Mouse (Mus musculus): ENCODE data around the gene Esd.

The Esd gene

DNA sequence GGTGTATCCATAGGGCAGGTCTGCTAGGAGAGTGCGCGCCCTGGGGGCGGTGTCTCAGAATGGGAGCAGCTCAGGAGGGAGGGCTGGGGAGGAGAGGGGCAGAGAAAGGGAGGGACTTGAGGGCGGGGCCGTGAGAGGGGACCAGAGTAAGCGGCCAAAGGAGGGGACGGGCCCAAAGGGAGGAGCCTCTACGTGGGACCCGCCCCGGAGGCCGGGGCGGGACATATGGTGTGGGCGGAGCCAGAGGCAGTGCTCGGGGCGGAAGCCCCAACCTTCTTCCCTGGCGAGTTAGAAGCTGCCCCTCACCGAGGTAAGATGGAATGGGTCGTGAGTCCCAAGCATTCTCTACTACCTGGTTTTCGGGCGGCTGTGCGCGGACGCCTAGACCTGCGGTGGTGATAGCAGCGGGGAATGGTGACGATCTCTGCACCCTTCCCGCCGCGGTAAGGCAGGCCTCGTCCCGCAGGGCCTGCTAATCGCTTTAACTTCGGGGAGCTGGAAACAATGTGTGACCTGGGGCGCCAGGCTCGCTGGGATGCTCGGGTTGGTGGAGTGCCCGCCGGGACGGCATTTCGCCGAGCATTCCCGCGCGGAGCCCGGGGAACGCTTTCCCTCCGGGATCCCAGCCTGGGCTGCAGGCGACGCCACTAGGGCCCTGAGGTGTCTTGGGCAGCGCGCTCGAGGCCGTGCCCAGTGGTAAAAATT, at the start of gene Esd:
Gene Esd, plus strand, starts transcription at position 219 of the 705 bp plus-strand sequence.
- peak; percentile 98 for DNase-seq

DNA sequence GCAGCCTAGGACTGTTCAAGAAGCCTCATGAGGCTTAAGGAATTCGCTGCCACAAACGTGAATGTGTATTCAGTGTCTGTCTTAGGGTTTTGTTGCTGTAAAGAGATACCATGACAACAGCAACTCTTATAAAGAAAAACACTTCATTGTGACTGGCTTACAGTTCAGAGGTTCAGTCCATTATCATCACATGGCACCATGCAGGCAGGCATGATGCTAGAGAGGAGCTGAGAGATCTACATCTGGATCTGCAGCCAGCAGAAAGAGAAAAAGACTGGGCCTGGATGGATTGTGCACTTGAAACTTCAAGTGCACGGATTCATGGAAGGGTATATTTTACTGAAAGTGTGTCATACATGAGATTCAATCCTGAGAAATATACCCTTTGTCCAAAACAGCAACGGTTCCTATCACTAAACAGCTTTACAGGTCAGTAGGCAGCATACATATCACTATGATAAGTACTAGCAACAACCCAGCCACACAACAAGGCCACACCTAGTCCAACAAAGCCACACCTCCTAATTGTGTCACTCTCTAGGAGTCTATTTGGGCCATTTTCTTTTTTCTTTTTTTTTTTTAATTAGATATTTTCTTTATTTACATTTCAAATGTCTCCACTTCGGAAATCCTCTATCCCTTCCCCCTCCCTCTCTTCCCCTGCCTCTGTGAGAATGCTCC, 47.7 kb upstream of the Esd start:
- no peak for DNase-seq

DNA sequence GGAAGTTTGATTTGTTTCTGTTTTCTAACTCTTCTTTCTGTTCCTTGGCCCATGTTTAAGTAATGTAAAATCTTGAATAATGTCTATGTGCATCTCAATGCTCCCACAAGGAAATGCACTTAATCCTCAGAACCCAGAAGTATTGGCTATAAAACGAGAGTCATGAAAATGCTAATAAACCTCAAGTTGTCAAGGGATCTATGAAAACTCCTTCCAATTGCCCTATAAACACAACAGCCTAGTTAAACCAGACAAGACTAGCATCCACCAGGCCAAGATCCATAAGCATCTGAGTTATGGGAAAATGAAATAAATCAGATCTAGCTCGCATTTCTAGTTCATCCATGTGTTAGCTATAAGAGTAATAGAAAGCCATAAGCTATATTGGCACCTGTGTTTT, 40.1 kb upstream of the Esd start:
- DNase-seq, result no peak

DNA sequence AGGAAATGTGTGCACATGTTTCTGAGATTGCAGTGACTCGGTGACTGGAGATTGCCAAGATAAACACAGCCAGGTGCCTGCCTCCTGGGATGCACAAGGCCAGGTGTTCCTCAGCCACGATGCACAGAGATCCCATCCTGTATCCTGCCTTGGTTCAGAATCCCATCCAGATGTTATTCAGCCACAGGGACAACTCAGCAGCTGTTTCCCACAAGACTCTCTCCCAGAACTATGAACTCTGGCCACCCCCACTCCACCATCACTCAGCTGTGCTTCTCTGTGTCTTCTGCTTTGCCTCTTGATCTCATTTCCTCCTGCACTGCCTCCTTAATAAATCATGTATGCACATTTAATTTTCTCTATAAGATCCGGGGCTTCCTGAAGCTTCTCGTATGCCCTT, 35.3 kb upstream of the Esd start:
- DNase-seq, result no peak

DNA sequence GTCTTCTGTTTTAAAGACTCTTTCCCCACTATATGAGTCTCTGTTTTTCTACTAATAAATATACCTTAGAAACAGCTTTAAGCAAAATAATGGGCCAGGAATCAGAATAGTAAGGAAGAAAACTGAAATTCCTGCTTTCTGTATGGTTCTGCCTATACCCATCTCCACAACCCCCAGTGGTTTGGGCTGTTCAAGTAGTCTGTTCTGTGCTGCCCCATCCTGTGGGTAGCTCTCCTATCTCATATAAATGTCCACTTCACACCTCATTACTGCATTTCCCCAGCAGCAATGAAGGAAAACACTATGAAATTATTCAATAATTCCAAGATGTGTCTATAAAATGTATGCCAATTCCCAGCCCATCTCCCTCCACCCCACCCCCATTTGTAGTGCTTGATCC, 34.7 kb upstream of the Esd start:
- no peak for DNase-seq

DNA sequence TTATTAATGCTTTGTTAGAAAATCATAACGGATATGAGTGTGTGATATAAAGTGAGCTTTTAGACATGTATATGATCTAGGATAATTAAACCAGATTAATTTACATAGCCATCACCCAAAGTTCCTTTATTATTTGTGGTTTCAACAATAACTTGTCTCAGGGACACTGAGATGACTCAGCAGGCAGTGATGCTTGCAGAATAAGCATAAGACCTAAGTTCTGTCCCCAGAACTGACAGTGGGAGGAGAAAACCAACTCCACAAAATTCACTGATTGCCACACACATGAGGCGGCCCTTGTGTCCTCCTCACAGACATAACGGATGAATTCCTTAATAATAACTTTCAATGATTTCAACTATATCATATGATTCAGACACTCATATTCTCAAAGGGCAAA, 32.9 kb upstream of the Esd start:
- no peak for DNase-seq

DNA sequence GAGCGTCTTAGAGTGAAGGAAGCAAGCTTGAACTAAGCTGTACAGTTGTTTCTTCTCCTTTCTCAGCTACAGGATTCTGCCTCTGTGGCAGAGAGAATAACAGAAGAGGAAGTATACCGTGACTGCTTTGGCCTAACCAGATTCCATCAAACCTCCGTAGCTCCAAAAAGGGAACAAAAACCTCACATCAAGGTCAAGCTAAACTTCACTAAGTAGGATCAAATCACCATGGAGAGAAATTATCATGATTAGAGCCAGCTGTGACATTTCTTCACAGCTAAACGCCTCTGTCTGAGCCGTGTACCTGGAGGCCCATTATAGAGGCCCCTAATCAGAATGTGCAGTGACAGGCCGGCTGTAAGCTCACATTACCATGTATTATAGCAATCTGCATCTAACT, 28.2 kb upstream of the Esd start:
- no peak for DNase-seq

DNA sequence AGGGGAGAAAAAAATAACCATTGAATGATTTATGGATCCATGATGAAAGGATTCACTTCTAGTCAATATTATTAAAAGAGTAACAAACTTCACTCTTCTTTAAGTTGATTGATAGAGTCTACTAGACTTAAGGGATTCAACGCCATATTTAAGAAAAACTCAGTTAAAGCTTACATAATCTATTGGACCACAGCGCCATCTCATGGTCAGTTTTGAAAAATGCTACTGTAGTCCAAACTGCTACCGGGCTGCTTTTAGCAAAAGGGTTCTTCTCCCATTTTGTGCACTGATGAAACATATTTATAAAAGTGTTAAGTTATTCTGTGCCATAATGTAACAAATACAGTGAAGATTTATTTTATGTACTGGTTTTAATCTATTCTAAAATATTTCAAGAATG, 23.0 kb upstream of the Esd start:
- DNase-seq, result peak; percentile 21

DNA sequence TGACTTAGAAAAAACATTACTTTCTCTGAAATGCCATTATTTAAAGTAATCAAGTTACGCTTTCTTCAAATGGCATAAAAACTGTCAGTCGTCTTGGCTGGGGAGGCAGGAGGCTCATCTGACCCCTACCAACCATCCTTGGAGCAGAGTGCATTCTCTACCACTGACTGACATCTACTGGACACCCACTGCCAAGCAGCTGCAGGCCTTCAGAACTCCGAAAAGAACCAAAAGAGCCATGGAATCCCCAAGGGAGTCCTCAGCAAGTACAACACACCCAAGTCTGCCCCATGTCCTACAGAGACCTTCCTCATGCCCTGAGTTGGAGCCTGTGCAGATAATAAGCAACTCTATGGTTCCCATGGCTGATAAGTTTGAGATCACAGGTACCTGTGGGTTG, 8.6 kb upstream of the Esd start:
- no peak for DNase-seq

DNA sequence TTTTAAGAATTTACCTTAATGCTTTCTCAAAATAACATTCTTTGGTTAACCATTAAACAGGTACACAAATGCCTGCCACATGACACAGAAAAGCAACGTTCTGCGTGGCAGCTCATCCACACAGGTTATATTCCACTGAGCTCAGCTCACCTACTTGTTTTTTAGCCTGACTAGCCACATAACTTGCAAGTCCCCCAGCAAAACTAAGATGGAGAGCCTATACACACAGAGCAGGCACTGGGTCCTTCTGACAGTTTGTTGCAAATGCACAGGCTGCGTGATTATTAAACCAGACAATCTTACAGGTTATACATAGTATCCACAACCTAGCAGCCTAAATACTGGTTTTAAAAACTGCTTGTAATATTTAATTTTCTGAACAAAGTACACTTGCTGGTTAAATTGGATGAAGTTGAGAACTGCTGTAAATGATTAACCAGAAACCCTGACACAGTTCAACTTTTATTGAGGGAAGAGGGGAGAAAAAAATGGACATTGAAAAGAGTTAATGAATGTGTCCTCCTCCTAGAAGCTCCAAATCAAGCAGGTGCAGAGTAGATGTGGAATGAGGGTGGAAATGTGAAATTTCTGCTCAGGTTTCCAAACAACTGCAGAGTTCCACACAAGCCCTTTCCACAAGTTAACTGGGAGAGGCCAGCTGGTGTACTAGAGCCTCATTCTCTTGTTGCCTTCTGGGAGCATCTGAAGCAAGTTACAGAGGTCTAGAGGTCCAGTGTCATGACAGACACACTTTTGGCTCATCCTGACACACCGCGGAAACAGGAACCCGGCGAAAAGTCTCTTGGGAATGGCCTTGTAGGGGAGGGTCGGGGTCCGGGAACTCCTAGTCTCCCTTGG, 647 bp upstream of the Esd start:
- DNase-seq, result no peak

DNA sequence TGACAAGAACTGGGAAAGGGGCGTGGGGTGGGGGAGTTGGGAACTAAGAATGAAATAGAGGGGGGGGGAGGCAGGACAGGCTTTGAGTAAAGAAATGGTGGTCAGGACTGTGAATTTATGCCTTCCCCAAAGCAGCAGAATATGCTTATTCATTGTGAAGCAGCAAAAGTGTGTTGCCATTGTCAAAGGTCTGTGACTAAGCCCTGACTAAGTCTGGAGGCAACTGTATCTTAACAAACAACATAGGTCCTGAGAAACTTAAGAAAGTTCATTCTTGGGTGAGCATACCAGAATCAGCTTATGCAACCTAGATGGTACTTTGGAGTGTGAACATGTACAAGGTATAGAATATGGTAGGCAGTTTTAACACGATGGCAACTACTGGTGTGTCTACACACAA, 1.3 kb downstream of the Esd start:
- no peak for DNase-seq

DNA sequence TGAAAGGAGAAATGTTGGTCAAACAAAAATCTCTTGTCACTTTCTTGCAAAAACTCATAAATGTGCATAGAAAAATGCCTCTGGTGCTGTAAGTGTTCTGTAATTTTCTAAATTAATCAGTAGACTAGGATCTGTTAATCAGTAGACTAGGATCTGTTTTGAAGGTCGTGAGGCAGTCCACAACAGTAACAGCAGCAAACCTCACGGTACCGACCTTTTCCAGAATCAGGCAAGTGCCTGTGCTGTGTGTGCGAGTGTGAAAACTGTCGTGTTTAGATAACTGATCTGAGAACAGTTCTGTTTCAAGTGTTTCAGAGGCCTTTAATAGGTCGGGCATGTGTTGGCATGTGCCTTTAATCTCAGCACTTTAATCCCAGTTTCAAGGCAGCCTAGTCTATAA, 3.4 kb downstream of the Esd start:
- DNase-seq, result no peak

DNA sequence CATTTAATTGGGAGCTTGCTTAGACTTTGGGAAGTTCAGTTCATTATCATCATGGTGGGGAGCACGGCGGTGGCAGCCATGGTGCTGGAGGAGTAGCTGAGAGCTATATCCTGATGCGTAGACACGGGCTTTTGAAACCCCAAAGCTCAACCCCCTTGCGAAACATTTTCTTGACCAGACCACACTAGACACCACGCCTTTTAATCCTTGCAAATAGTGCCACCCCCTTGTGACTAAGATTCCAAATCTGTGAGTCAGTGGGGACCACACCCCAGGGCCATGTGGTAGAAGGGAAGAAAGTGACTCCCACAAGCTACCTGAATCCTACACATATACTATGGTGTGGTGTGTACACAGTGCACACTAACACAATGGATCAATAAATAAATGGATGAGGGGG, 4.8 kb downstream of the Esd start:
- no peak for DNase-seq

DNA sequence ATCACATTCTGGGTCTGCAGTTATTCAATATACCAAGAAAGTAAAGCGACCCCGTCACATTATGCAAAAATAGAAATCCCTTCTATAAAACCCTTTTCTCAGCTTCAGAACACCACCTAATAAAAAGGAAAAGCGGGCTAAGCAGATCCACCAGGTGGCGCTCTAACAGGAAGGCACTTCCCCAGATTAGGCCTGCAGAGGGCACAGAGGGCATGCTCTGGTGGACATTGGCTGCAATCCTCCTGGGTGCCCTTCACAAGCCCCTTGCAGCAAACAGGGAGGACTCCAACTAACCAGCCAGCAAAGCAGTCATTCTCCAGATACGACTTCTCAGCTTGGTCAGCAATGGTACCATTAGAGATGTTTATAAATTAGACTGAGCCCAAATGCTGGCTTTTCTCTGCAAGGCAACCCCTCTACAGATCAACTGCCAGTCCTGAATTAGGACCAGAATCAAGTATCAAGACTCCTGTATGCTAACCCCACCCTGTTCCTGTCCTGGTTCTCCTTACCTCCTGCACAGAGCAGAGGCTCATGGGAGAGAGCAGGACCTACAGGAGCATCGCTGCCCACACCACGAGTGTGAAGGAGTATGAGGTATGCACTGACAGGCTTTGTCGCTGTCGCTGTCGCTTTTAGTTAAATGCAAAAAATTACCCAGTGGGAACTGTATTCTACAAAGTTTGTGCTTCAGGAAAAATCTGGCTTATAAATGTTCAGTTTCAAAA, 32.3 kb downstream of the Esd start:
- DNase-seq, result peak; percentile 76

DNA sequence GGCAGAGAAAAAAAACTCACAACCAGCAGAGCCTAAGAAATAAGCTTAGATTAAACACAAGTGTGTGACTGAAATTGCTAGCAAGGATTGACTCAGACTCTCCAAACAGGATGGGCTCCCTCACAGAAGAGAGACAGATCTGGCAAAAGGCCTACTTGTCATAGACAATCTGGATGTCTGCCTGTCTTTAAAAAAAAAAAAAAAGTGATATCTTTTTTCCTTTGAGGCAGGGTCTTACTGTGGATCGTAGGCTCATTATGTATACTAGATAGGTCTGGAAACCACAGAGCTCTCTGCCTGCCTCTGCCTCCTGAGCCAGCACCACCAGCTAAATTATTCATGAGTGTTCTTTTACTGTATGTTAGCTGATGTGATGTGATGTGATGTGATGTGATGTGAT, 35.8 kb downstream of the Esd start:
- no peak for DNase-seq

DNA sequence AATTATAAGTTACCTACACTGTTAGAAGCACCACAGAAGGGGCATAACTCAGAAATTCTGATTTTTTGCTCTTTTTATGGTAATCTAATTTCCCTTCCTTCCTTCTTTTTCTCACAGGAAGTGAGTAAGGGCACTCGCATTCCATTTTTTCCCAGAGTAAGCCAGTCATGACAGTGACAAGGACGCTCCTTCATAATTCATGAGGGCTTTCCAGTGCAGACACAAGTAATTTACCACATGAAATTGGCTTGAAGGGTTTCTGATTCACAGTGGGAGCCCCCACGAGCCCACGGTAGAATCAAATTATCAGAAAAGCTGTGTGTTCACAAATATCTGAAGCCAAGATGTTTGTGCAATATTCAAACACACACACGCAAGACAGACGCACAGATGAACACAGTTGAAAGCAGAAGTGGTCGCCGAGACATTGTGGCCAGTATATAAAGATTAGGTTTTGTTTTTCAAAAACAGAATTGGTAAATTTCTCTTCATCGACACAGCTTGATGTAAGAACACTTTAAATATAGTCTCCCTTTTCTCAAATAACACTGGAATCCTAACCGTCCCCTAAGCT, 42.0 kb downstream of the Esd start:
- no peak for DNase-seq

DNA sequence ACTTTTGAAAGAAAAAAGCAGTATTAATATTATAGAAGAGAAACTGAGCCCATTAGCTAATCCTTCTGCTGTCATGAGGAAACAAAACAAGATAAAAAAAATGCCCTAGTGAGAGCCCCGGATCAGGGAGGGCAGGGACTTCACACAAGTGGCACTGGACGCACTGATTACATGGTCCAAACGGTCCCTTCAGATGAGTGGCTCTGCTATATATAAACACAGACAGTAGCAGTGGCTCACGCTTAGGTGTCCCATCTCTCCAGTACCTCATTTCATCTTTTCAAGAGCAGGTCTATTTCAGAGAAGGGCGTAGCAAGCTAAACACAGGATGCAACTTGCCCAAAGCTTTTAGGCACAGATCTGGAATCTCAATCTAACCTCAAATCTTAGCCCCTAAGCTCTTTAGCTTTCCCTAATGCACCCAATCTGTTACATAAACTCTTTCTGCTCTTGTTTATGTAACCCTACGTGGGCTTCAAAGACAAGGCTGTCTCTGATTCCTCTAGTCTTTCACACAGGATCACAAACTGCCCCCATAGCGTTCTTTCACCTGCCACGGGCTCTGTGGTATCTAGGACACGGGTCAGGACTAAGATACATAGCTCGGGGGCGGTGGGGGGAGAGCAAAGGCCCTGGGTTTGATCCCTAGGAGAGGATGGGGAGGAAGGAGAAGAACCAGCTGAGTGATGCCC, 52.3 kb downstream of the Esd start:
- DNase-seq, result no peak

DNA sequence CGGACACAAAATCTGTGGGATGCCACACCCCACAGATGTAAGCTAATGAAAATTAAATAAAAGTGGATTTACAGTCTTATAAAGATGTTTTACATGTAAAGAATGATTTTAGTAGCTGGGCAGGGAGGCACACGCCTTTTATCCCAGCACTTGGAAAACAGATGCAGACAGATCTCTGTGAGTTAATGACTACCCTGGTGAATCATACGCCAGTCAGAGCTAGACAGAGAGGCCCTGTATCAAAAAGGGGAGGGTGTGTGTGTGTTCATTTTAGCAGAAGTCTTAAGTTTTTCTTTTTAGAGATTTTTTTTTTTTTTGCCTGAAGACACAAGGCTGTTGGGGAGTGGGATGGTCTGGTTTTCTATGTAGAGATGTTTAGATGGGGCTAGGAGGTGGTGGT, 55.6 kb downstream of the Esd start:
- DNase-seq, result no peak

DNA sequence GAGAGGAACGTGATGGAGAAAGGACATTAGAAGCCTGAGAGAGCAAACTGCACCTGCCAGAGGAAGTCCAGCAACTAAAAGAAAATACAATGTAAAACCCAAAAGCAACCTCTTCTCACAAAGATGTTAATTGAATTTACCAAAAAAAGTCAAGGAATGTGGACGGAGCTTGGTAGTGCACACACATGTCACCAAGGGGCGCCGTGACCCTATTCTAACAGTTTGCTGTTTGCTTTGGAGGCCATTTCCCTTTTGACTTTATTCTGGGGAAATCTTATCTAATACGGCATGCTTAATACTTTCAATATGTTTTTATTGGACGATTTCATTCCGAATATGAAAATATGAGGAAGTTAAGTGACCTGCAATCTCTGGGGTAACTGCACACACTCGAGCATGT, 56.7 kb downstream of the Esd start:
- no peak for DNase-seq

DNA sequence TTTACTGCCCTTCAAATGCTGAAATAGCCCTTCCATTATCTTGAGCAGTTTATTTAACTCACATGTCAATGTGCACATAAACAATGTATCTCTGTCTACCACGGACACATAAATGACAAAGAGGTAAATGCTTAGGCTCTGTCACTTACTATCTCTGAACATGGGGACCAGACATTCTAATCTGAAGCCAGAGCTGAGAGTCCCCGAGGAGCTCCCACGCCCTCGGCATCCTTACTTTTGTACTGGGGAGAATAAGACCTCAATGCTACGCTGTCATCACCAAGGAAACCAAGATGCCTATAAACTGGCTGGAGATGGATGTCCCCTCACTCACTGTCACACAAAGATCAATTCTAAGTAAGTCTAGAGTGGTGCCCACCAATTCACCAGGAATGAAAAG, 58.4 kb downstream of the Esd start:
- no peak for DNase-seq

DNA sequence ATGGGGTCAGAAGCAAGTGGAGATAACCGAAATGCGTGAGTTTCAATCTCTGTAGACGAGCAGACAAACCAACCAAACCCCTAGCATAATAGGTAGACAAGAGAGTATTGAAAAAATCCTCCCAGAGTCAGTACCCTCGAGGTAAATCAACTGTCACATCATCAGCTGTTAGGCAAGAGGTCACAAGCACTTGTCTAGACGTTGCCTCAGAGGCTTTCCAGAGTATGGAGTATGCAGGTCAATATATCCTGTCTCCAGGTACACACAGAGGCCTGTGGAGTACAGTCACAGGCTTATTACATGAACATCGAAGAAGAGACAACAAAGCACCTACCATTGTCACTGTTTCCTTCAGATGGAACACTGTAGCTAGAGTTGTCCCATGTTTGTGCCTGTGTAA, 60.7 kb downstream of the Esd start:
- DNase-seq, result no peak

DNA sequence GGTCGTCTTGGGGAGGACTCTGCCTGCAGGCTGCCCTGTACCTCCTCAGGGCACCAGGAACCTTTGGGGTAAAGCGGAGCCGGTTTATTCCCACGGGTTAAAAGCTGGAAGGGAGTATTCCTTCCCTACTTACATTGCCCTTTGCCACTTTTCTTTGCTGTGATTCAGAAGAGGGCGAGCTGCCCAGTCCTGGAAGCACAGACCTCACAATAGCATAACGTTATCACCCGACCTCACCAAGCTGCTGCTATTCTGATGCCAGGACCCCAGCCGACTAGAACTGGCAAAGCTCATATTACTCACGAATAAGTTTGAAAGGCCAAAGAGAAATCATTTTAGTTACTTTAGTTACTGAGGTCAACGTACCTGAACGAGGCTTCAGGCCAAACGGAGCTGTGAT, 62.8 kb downstream of the Esd start:
- no peak for DNase-seq
